Mouse (Mus musculus): ENCODE measurements around the gene Calcrl. TPM values are rescaled to one million over a fixed set of nuclear protein-coding genes. Genes with fewer than 3 reads are reported as not detected.

Calcrl gene
- polyA plus RNA-seq (2015; fragmentation: Illumina TruSeq; extraction: RNeasy Lipid Tissue Mini Kit (QIAGEN cat#74804); ENCODE audit: insufficient read depth, low replicate concordance): 45.9 TPM

GRCm38 (mm10) chr2:84425138-84425537 is at the start of gene Calcrl:
Gene Calcrl, minus strand, starts transcription at chr2:84425411.

Other genes starting within 250 kb of the Calcrl start
- gene Tfpi, start 51.4 kb upstream of the Calcrl start, polyA plus RNA-seq (2015; fragmentation: Illumina TruSeq; extraction: RNeasy Lipid Tissue Mini Kit (QIAGEN cat#74804); ENCODE audit: insufficient read depth, low replicate concordance): 100.0 TPM
- 54.6 TPM for gene Ctnnd1, start 225.4 kb upstream of the Calcrl start, polyA plus RNA-seq (2015; fragmentation: Illumina TruSeq; extraction: RNeasy Lipid Tissue Mini Kit (QIAGEN cat#74804); ENCODE audit: insufficient read depth, low replicate concordance)
- gene Btbd18, start 233.7 kb upstream of the Calcrl start, polyA plus RNA-seq (2015; fragmentation: Illumina TruSeq; extraction: RNeasy Lipid Tissue Mini Kit (QIAGEN cat#74804); ENCODE audit: insufficient read depth, low replicate concordance): 0.07 TPM
- 34.9 TPM for gene Selenoh, start 245.4 kb upstream of the Calcrl start, polyA plus RNA-seq (2015; fragmentation: Illumina TruSeq; extraction: RNeasy Lipid Tissue Mini Kit (QIAGEN cat#74804); ENCODE audit: insufficient read depth, low replicate concordance)

All from spleen, adult 10 weeks (tissue).